Mouse (Mus musculus) spleen, postnatal 36 days (tissue): ENCODE results near the gene Slc39a11.

ENCODE experiments used
- DNase-seq, 2 experiments: peaks; one replicate each; pipeline ENCODE4 v3.0.0; 2022; ENCODE audit warnings: low spot score in 2 of 2, mixed read lengths in 1 of 2

The Slc39a11 gene

DNA sequence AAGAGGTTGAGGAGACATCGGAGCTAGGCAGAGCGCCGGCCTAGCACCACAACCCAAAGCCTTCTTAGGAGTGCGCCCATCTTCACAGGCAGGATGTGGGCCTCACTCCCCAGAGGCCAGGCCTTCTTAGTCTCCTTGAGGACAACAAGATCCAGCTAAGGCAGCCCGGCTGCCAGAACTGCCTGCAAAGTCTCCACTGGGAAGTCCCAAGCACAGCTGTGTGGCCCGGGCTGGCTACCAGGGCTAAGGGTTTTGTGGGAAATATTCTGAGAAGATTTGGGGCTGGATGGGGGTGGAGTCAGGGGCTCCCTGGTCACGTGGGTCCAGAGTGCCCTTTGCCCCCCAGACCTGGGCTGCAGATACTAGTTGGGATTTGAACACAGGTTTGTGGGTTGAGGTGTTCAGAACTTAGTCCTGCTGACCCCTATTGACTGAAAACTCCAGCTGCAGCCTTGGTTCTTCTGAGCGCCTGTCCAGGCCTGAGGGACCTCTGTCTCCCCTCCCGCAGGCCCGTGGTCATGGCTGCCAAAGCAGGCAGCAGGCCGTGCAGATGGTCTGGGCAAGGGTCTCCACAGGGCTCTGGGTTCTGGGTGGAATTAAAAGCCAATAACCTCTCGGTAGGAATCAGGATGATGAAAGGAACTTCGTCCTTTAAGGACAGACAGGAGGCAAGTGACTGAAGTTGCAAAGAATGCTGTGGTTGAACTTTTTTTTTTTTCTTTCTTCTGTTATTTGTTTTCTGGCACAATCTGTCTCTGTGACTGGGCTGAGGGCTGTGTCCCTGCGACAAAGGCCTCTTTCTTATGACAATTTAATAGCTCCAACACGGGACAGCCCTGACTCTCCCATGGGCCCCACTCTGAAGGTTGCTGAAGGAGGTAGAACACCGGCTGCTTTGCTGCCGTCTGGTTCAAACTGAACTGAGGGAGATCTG, 357.8 kb downstream of the Slc39a11 start:
- no peak for DNase-seq

DNA sequence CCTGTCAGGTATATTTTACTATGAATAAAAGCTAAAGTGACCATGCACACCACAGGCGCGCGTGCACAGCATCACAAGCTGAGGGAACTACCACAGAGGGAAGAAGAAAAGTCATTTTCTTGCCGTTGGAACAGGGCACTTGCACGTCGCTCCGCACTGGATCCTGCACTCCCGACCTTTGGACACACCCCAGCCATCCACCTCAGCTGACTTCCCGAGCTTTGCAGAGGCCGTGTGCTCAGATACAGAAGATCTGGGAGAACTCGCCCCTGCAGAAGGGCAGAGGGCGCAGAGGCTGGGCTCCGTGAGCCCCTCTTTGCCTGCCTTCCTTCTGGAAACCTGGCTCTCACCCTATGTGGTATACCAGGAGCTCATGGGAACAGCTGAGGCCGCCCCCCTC, 359.0 kb downstream of the Slc39a11 start:
- DNase-seq, result no peak

- DNase-seq, result no peak
Observed at GRCm38 (mm10) chr11:113284951-113285741, 364.7 kb downstream of the Slc39a11 start.

DNA sequence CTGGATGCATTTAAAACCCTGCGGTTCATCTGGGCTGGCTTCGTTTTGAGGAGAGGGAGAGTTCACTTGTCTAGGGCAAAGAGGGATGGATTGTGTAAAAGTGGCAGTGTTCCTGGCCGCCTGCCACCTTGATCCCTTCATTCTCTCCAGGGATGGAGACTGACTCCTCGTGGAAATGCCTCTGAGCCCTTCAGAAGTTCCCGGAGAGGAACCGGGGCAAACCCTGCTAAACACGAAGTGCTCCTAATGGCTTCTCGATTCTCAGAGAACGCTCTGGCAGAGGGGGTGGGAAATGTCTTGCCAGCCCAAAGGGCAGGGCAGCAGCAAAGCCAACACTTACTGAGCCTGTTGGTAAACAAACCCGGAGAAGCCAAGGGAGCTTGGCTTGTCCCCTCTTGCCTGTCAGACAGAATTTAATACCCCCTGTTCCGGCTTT, 366.5 kb downstream of the Slc39a11 start:
- DNase-seq, result no peak

GRCm38 (mm10) chr11:113278238-113278637, 371.6 kb downstream of the Slc39a11 start:
- DNase-seq, result no peak

DNA sequence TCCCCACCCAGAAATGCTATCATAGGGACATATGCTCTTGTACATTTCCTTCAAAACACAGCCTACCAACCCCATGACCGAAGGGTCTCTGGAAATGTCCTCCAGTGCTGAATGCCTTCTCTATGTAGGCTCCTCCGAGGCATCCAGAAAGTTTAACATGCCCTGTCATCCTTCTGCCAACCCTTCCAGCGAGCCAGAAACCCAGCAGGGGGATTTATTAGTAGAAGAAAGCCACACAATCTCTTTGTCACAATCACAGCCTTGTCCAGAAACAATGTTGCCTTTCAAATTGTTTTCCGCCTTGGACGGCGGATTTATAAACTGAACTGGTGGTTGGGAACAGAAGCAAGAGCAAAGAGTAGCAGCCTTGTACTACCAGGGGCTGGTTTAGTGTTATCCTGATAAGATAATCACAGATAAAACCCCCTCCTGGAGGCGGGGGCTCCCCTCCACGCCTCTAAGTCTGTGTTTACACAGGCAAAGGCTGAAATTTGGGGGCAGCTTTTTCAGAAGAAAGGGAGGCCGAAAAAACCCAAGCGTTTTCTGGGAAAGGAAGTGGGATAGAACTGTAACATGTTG, 372.8 kb downstream of the Slc39a11 start:
- DNase-seq, result no peak

DNA sequence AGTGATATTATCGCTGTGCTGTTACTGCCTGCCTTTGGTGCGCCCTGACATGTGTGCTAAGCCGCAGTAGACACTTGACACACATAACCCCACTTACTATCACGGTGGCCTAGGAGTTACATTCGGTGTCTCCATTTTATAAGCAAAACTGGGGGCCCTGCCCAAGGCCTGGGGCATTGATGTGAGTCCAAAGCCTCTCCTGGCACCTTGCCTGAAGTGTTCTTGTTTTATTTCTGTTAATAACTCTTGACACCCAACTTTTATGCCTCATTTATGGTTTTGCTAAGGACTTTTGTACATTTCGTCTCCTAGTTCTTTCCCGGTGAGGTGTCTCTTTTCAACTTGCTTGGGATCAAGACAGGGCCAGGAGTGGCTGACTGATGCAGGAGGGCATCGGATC, 373.4 kb downstream of the Slc39a11 start:
- DNase-seq, result no peak

GRCm38 (mm10) chr11:113274037-113274436, 375.8 kb downstream of the Slc39a11 start:
- DNase-seq, result no peak

DNA sequence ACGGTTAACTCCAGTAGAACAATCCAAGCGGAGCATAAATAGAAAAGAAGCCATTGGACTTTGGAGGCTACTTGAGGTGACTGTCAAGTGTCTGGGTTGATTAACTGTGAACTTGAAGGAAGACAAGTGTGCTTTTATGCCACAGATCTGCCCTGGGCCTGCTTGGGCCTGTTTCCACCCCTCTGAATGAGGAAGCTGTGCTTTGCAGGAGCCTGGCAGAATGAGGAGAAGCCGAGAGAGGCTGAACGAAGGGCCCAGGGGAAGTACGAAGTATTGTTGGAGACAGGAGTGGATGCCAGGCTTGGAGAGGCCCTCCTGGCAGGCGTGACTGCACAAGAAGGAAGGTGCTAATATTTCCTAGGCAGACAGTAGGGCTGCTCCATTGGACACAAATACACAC, 378.0 kb downstream of the Slc39a11 start:
- no peak for DNase-seq

DNA sequence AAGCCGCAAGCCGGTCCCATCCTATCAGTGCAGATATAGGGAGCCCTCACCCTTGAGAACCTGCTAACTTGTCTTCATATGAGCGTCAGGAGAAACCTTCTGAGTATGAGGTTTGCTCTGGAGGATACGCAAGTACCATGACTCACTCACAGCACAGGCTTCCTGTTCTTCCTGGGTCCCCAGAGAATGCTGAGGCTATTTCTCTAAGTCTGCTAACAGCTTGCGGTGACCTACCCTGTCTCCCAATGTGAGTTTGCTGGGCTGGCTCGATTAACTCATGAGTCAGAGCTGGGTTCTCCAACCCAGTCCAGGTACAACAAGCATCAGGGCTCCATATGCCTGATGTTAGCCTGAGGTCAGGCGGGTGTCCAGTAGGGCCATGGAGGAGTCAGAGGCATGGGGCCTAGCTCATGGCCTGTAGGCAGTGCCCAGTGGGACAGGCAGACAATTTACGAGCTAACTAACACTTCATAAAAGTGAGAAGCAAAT, 381.0 kb downstream of the Slc39a11 start:
- no peak for DNase-seq

DNA sequence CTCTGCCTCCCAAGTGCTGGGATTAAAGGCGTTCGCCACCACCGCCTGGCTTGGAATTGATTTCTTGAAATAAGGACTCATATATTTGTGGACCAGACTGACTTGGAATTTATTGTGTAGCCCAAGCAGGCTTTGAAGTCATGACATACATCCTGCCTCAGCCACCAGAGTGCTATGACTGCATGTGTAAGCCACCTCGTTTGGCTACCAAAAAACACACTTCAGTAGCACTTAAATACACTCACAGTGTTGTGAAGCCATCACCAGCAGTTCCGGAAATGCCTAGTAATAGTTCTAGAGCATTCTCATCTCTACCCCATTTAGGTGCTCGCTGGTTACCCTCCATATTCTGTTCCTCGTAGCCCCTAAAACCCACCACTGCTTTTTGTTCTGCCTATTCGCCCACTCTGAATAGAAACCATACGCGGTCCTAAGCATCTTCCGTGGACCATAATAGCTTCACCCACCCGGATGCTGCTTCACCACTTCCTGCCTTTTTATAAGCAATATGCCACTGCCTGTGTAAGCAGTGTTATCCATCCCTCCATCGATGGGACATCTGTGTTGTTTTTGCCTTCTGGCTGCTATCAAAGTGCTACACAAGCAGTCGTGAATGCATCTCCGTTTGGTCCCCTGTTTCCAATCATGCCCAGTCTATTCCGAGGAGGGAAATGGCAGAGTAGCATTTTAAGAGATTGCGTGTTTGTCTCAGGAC, 382.2 kb downstream of the Slc39a11 start:
- DNase-seq, result no peak

DNA sequence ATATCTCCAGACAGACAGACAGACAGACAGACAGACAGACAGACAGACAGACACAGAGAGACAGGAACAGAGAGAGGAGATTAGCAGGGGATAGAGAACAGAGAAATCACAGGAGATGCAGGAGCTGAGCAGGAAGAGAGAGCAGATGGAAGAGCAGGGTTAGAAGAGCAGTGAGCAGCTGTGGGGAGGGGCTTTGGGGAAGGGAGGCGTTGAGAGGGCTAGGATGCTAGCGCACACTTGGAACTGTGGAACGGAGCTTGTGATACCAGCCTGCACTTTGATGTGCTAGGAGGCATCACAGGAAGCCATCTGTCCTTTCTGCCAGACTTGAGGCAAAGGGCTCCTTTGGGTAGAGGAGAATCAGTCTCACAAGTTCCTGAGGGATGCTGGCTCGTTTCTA, 383.2 kb downstream of the Slc39a11 start:
- DNase-seq, result no peak

GRCm38 (mm10) chr11:113265567-113265966, 384.3 kb downstream of the Slc39a11 start:
- DNase-seq, result no peak

DNA sequence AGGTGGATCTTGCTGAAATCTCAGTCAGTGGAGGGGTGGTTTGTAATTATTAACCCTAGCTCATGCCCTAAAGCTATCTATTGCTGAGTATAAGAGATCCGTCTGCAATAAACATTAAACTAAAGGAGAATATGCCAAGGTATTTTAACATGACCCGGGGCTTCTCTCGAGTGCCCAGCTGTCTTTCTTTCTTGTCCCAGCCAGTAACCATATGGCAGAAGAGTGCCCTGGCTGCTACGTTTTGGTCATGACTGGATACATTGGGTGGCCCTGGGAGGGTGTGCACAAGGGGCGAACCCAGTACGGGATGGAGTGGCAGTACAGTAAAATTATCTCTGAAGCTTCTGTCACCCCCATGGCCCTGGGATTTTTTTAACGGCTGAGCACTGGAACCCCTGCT, 385.9 kb downstream of the Slc39a11 start:
- no peak for DNase-seq

GRCm38 (mm10) chr11:113262062-113262461, 387.8 kb downstream of the Slc39a11 start:
- no peak for DNase-seq

DNA sequence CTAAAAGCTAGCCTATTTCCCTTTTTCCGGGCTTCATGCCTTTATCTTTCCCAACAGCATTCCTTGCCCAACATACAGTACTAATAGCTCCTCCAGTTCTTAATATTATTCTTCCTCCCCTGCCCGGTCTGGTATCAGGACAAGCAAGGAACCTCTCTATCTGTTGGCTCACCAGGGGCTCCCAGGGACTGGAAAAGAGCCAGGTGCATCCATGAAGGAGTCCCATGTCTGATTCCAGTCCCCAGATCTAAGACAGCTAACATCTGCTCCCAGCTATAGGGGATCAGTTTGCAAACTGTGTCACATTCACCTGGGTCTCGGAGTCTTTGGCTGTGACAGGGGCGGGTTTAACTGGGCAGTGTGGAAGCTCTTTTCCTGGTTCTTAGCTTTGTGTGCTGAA, 388.5 kb downstream of the Slc39a11 start:
- DNase-seq, result no peak

- no peak for DNase-seq
Observed at GRCm38 (mm10) chr11:113259712-113260382, 390.0 kb downstream of the Slc39a11 start.

- no peak for DNase-seq
Observed at GRCm38 (mm10) chr11:113258016-113258415, 391.9 kb downstream of the Slc39a11 start.

GRCm38 (mm10) chr11:113254653-113255052, 395.2 kb downstream of the Slc39a11 start:
- DNase-seq, result no peak

DNA sequence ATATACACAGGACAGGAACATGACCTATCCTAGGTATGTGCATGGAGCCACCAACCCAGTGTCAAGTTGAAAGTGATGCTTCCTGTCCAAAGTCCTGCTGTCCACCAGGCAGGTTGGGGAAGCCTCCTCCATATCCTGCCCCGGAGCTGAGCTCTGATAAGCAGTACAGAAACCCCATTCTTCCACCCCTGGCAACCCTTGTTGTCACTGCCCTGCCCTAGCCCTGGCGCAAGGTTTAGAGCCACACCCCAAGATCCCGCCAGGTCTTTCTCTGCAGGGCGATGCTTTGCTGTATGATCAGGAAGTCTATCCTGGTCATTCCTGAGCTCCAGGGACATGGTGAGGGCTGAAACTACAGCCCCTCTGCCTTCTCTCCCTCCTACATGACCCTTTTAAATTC, 396.7 kb downstream of the Slc39a11 start:
- no peak for DNase-seq

GRCm38 (mm10) chr11:113251172-113251571, 398.7 kb downstream of the Slc39a11 start:
- no peak for DNase-seq
